Mouse (Mus musculus) MN1 (cell line): ENCODE measurements at regions not wholly inside any gene's neighbourhood (a gene's known extent, or its start where the extent isn't known, plus 50 kb on each side); places are given as distances from the start of the nearest gene placed in this dataset.

Experiments
- DNase-seq: peaks from one replicate; pipeline ENCODE4 v3.0.0-alpha.2; 2016; ENCODE audit warnings: low spot score

- DNase-seq, result peak; percentile 35
Observed at GRCm38 (mm10) chrX:76680890-76681289, 78.2 kb upstream of the Cldn34d start.
